Mouse (Mus musculus): Measurements from ENCODE around the gene Gm11541. TPM values are rescaled to one million over a fixed set of nuclear protein-coding genes. Genes with fewer than 3 reads are reported as not detected.

Gm11541 gene
- not detected in 2 replicates for polyA plus RNA-seq (2015; fragmentation: Nextera tagmentation; extraction: Ambion mirVana)

GRCm38 (mm10) chr11:94704472-94704871 lies at the start of gene Gm11541:
TSS of gene Gm11541 (minus strand) at chr11:94704499.
- ATAC-seq (no peak), DNase-seq (no peak)
- Histone ChIP-seq H3K4me3 (ENCODE audit: low read depth, low read length) (no peak within 1 kb of the TSS), H3K36me3 (replicated peaks; ENCODE audit: insufficient read depth, low read length) (no peaks in the 10 kb centered on the region), H3K9me3 (ENCODE audit: low read length) (no peaks in the 10 kb centered on the region), H3K9ac (replicated peaks) (no peak within 1 kb of the TSS), H3K4me2 (ENCODE audit: low read depth, low read length) (no peak within 1 kb of the TSS), H3K27ac (ENCODE audit: low read depth) (no peak within 1 kb of the TSS), H3K4me1 (ENCODE audit: insufficient read depth) (no peaks in the 10 kb centered on the region), H3K27me3 (ENCODE audit: insufficient read depth, low read length) (no peaks in the 10 kb centered on the region)
- 62% methylated on average over 5 of the region's 5 CpGs for WGBS (ENCODE audit: insufficient replicate concordance)
- TF ChIP-seq EP300 (IDR thresholded peaks at IDR 0.05; ENCODE audit: low read depth) = no peak
- TF ChIP-seq CTCF (IDR thresholded peaks at IDR 0.05; ENCODE audit: low read depth) = no peak

GRCm38 (mm10) chr11:94752946-94753713 lies 48.8 kb upstream of the Gm11541 start:
- 10% methylated on average over 2 of the region's 2 CpGs for WGBS (ENCODE audit: insufficient replicate concordance)
- no peak overlapping the region for H3K9ac ChIP-seq (replicated peaks)
- ATAC-seq (no peak), DNase-seq (no peak)
- TF ChIP-seq EP300 (IDR thresholded peaks at IDR 0.05; ENCODE audit: low read depth) = no peak
- TF ChIP-seq CTCF (IDR thresholded peaks at IDR 0.05; ENCODE audit: low read depth) = no peak
- H3K4me2 ChIP-seq (ENCODE audit: low read depth, low read length) = no peak overlapping the region
- no peak overlapping the region for H3K27ac ChIP-seq (ENCODE audit: low read depth)
- no peaks in the 10 kb centered on the region for H3K4me1 ChIP-seq (ENCODE audit: insufficient read depth)
- no peaks in the 10 kb centered on the region for H3K9me3 ChIP-seq (ENCODE audit: low read length)
- no peaks in the 10 kb centered on the region for H3K36me3 ChIP-seq (replicated peaks; ENCODE audit: insufficient read depth, low read length)
- no peak overlapping the region for H3K4me3 ChIP-seq (ENCODE audit: low read depth, low read length)
- no peaks in the 10 kb centered on the region for H3K27me3 ChIP-seq (ENCODE audit: insufficient read depth, low read length)

GRCm38 (mm10) chr11:94741732-94742272 lies 37.5 kb upstream of the Gm11541 start, which contains the start of gene Cdc34b:
TSS of gene Cdc34b (plus strand) at chr11:94741782.
- no peak within 1 kb of the TSS for H3K27ac ChIP-seq (ENCODE audit: low read depth)
- 79% methylated on average over 21 of the region's 29 CpGs for WGBS (ENCODE audit: insufficient replicate concordance)

GRCm38 (mm10) chr11:94735746-94736145 lies 31.4 kb upstream of the Gm11541 start:
- H3K4me3 ChIP-seq (ENCODE audit: low read depth, low read length) = no peak overlapping the region
- no peak for DNase-seq
- no peak for ATAC-seq
- TF ChIP-seq EP300 (IDR thresholded peaks at IDR 0.05; ENCODE audit: low read depth) (no peak), CTCF (IDR thresholded peaks at IDR 0.05; ENCODE audit: low read depth) (no peak)
- H3K27ac ChIP-seq (ENCODE audit: low read depth) = no peak overlapping the region
- no peaks in the 10 kb centered on the region for H3K9me3 ChIP-seq (ENCODE audit: low read length)
- H3K27me3 ChIP-seq (ENCODE audit: insufficient read depth, low read length) = no peaks in the 10 kb centered on the region
- no peaks in the 10 kb centered on the region for H3K36me3 ChIP-seq (replicated peaks; ENCODE audit: insufficient read depth, low read length)
- 67% methylated on average over 2 of the region's 2 CpGs for WGBS (ENCODE audit: insufficient replicate concordance)
- no peak overlapping the region for H3K9ac ChIP-seq (replicated peaks)
- no peaks in the 10 kb centered on the region for H3K4me1 ChIP-seq (ENCODE audit: insufficient read depth)
- no peak overlapping the region for H3K4me2 ChIP-seq (ENCODE audit: low read depth, low read length)

More at GRCm38 (mm10) chr11:94741732-94742272, 37.5 kb upstream of the Gm11541 start, which contains the start of gene Cdc34b:
- DNase-seq (no peak), ATAC-seq (no peak)
- Histone ChIP-seq H3K36me3 (replicated peaks; ENCODE audit: insufficient read depth, low read length) (no peaks in the 10 kb centered on the region), H3K4me1 (ENCODE audit: insufficient read depth) (no peaks in the 10 kb centered on the region), H3K4me2 (ENCODE audit: low read depth, low read length) (no peak within 1 kb of the TSS), H3K4me3 (ENCODE audit: low read depth, low read length) (no peak within 1 kb of the TSS), H3K9ac (replicated peaks) (no peak within 1 kb of the TSS), H3K9me3 (ENCODE audit: low read length) (no peaks in the 10 kb centered on the region), H3K27me3 (ENCODE audit: insufficient read depth, low read length) (no peaks in the 10 kb centered on the region)
- TF ChIP-seq EP300 (IDR thresholded peaks at IDR 0.05; ENCODE audit: low read depth) (no peak), CTCF (IDR thresholded peaks at IDR 0.05; ENCODE audit: low read depth) (no peak)

GRCm38 (mm10) chr11:94732773-94733172 lies 28.5 kb upstream of the Gm11541 start:
- no peaks in the 10 kb centered on the region for H3K4me1 ChIP-seq (ENCODE audit: insufficient read depth)
- 37% methylated on average over 8 of the region's 8 CpGs for WGBS (ENCODE audit: insufficient replicate concordance)
- H3K4me3 ChIP-seq (ENCODE audit: low read depth, low read length) = no peak overlapping the region
- TF ChIP-seq EP300 (IDR thresholded peaks at IDR 0.05; ENCODE audit: low read depth) = no peak
- TF ChIP-seq CTCF (IDR thresholded peaks at IDR 0.05; ENCODE audit: low read depth) = peak; percentile 65
- no peaks in the 10 kb centered on the region for H3K27me3 ChIP-seq (ENCODE audit: insufficient read depth, low read length)
- no peaks in the 10 kb centered on the region for H3K36me3 ChIP-seq (replicated peaks; ENCODE audit: insufficient read depth, low read length)
- DNase-seq = peak; percentile 44
- no peak overlapping the region for H3K9ac ChIP-seq (replicated peaks)
- no peak for ATAC-seq
- H3K9me3 ChIP-seq (ENCODE audit: low read length) = no peaks in the 10 kb centered on the region
- H3K27ac ChIP-seq (ENCODE audit: low read depth) = no peak overlapping the region
- H3K4me2 ChIP-seq (ENCODE audit: low read depth, low read length) = no peak overlapping the region

- DNase-seq (no peak), ATAC-seq (no peak)
- Histone ChIP-seq H3K4me1 (ENCODE audit: insufficient read depth) (no peaks in the 10 kb centered on the region), H3K36me3 (replicated peaks; ENCODE audit: insufficient read depth, low read length) (no peaks in the 10 kb centered on the region), H3K4me3 (ENCODE audit: low read depth, low read length) (no peak overlapping the region), H3K27me3 (ENCODE audit: insufficient read depth, low read length) (no peaks in the 10 kb centered on the region), H3K9me3 (ENCODE audit: low read length) (no peaks in the 10 kb centered on the region), H3K9ac (replicated peaks) (no peak overlapping the region), H3K4me2 (ENCODE audit: low read depth, low read length) (no peak overlapping the region), H3K27ac (ENCODE audit: low read depth) (no peak overlapping the region)
- WGBS (ENCODE audit: insufficient replicate concordance) = 77% methylated on average over 12 of the region's 12 CpGs
- TF ChIP-seq EP300 (IDR thresholded peaks at IDR 0.05; ENCODE audit: low read depth) (no peak), CTCF (IDR thresholded peaks at IDR 0.05; ENCODE audit: low read depth) (no peak)
Observed at GRCm38 (mm10) chr11:94731229-94731628, 26.9 kb upstream of the Gm11541 start.
